Mouse (Mus musculus): ENCODE measurements around the gene Cped1. TPM values are rescaled to one million over a fixed set of nuclear protein-coding genes. Genes with fewer than 3 reads are reported as not detected.
"Not testable (repeated sequence)": the region's sequence is repeated elsewhere in the genome, so short reads cannot be mapped to it uniquely, and the experiment has no call there.

Gene Cped1
- total RNA-seq, 2 experiments from 2014 or later: 2.8 to 5.9 TPM

DNA sequence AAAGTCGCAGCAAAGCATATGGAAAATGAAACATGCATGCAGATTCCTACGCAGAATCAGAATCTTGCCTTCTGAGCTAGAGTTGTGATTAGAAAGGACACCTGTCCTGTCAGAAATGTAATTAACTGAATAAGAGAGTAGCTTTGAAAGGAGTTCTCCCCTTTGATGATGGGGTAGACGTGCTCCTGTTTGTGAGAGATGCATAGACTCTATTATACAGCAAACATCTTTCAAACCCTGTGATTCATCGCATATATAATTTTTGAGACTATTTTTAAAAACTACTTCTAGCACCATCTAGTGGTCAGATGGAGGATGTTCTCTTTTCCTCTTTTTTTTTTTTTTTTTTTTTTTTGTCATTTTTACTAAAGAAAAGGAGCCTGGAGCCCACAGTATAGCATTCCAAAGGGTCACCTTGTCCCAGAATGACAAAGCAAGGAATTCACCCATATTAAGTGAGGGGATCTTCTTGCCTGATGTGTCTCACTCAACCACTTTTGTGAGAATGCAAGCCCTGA is 85.7 kb downstream of the Cped1 start:
- no peak for DNase-seq
- intact Hi-C loops (cut with DNase I): no loop called here

DNA sequence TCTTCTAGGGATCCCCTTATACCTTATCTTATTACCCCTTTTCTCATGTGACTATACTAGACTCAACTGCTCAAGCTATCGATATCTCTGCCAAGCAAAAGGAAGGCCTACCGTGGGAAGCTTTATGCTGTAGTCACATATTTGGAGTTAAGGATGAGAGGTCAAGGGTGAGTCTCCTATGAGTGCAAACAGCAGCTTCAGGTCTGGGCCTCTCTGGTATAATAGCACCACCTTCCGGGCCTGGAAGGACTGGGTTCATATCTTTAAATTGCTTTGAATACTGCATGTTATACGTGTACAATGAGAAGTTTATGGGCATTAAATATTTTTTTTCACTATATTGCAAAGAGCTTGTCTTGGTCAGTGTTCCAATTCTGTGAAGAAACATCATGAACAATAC is 87.0 kb downstream of the Cped1 start:
- no peak for DNase-seq
- intact Hi-C loops (cut with DNase I): no loop called here

- no peak for DNase-seq
- intact Hi-C loops (cut with DNase I): no loop called here
These were observed 88.7 kb downstream of the Cped1 start for GRCm38 (mm10) chr6:22074232-22075083.

DNA sequence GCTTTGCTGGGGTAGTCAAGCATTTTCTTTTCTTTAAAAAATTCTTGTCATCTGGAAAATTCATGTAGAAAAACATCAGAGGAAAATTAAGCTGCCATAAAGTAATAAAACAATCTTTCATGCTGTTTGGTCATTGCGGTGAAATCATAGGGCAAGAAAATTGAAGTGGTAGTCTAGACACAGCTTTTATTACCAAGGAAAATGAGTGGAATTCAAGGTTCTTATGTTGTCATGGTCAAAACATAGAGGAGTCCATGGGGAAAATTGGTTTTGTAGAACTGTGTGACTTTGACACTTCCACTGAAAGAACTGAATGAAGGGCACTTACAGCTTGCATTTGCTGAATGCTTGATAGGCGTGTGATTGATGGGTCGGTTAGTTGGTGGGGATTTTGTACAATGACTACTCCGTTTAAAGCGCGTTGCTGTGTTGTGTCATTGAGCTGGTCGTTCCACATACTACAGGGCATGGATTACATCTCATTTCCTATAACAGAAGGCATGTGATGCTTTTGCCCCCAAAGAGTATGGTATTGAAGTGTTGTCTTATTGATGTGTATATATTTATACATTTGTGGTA is 93.1 kb downstream of the Cped1 start:
- intact Hi-C loops (cut with DNase I): no loop called here
- no peak for DNase-seq

DNA sequence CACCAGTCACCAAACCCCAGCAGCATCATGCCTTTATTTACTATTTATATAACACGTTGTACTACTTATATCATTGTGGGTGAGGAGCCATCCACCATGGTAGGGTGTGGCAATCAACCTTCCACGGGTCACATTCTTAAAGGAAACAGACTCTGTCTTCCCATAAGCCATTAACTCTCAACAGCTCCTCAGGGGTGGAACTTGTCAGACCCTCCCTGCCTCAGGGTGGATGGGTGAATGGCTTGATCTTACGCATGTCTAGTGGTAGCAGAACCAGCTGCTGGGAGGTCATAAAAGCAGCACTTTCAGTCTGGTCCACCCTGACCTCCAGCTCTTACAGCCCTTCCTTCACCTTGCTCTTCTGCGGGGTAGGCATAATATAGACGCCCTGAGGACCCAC is 100.3 kb downstream of the Cped1 start:
- intact Hi-C loops (cut with DNase I): no loop called here
- DNase-seq: no peak

DNA sequence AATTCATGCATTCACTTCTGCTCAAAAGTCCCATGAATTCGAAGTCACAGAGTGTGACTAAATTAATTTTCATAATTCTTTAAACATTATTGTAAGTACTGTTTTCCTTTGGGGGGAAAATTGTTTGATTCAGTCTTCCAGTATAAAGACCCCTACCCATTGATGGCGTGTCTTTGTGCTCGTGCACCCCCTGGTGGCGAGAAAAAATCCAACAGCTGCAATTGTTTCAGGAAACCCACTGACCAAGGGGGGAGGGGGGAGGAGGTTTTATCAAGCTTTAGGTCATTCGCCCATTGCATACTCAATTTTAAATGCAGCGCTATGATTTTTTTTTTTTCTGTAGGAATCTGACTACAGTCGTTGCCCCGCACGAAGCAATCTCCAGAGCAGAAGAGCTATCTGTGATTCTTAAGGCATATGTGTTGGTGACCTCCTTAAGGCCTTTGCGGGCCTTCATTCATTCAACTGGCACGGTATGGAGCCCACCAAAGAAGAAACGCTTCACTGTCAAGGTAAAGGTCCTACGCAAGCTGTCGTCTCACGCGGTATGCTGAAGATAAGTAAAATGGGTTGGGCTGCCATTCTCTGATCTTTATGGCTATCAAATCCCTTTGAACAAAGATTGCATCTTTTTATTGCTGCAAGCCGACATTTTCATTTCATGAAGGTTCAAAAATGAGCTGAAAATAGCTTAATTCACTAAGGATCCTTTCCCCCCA is 102.8 kb downstream of the Cped1 start:
- DNase-seq: peak; percentile 64
- intact Hi-C loops (cut with DNase I): no loop called here

GRCm38 (mm10) chr6:22091773-22092172 is 106.1 kb downstream of the Cped1 start:
- intact Hi-C loops (cut with DNase I): no loop called here

GRCm38 (mm10) chr6:22093792-22094191 is 108.1 kb downstream of the Cped1 start:
- intact Hi-C loops (cut with DNase I): no loop called here
- no peak for DNase-seq

More at GRCm38 (mm10) chr6:22091773-22092172, 106.1 kb downstream of the Cped1 start:
- no peak for DNase-seq

DNA sequence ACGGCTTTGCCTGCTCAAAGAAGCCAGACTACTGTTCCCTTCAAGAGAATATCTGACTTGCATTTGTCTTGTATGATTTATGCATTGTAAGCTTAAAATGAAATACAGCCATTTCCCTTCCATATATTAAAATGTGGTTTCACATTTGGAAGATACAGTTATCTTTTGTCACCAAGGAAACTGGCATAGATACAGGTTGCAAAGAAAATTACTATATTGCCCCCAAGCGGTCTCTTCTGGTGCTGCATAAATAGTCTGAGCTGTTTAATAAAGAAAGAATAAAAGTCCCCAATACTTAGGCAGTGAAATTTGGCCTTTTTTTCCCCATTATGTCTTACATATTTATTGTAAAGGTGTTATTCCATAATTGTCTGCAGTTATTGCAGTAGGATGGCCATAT is 112.0 kb downstream of the Cped1 start:
- peak; percentile 13 for DNase-seq
- intact Hi-C loops (cut with DNase I): no loop called here

- DNase-seq: no peak
- intact Hi-C loops (cut with DNase I): no loop called here
These were observed 114.1 kb downstream of the Cped1 start for GRCm38 (mm10) chr6:22099832-22100231.

- intact Hi-C loops (cut with DNase I): no loop called here
- DNase-seq: no peak
These were observed 116.2 kb downstream of the Cped1 start for GRCm38 (mm10) chr6:22101939-22102338.

- DNase-seq: no peak
- intact Hi-C loops (cut with DNase I): no loop called here
These were observed 117.0 kb downstream of the Cped1 start for GRCm38 (mm10) chr6:22102752-22103151.

GRCm38 (mm10) chr6:22103713-22104112 is 118.0 kb downstream of the Cped1 start:
- intact Hi-C loops (cut with DNase I): no loop called here
- no peak for DNase-seq

GRCm38 (mm10) chr6:22104211-22104610 is 118.5 kb downstream of the Cped1 start:
- DNase-seq: no peak
- intact Hi-C loops (cut with DNase I): no loop called here

DNA sequence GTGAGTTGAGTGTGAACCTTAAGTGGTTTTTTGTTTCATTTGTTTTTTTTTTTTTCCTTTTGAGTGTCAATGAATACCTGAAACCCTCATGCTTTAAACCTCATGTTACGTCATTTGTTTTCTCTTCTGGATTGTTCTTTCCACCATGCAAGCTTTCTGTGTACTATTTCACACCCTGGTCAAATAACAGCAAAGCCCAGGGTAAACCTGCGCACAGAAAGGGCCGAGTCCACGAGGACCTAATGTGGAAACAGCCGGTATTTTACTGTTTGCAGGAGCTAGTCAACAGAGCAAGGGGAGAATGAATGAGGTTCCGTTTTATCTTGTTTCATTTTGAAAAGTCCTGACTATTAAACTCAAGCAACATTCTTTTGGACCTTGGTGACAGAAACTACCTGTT is 128.4 kb downstream of the Cped1 start:
- no peak for DNase-seq

GRCm38 (mm10) chr6:22116679-22117078 is 131.0 kb downstream of the Cped1 start:
- intact Hi-C loops (cut with DNase I): no loop called here
- DNase-seq: no peak

More for the DNA sequence above, 128.4 kb downstream of the Cped1 start:
- intact Hi-C loops (cut with DNase I): no loop called here

- intact Hi-C loops (cut with DNase I): loop anchor here (5.0 to 10.0 kb wide), 3 partner anchors 163 to 860 kb away; partner anchors contain the start of gene Wnt16
- peak; percentile 31 for DNase-seq
These were observed 136.4 kb downstream of the Cped1 start for GRCm38 (mm10) chr6:22122080-22122479.

- intact Hi-C loops (cut with DNase I): loop anchor here (5.0 to 10.0 kb wide), 3 partner anchors 162 to 860 kb away; partner anchors contain the start of gene Wnt16
- no peak for DNase-seq
These were observed 137.0 kb downstream of the Cped1 start for GRCm38 (mm10) chr6:22122693-22123092.

- DNase-seq: no peak
- intact Hi-C loops (cut with DNase I): loop anchor here (5.0 to 10.0 kb wide), 3 partner anchors 161 to 859 kb away; partner anchors contain the start of gene Wnt16
These were observed 137.6 kb downstream of the Cped1 start for GRCm38 (mm10) chr6:22123332-22123731.

DNA sequence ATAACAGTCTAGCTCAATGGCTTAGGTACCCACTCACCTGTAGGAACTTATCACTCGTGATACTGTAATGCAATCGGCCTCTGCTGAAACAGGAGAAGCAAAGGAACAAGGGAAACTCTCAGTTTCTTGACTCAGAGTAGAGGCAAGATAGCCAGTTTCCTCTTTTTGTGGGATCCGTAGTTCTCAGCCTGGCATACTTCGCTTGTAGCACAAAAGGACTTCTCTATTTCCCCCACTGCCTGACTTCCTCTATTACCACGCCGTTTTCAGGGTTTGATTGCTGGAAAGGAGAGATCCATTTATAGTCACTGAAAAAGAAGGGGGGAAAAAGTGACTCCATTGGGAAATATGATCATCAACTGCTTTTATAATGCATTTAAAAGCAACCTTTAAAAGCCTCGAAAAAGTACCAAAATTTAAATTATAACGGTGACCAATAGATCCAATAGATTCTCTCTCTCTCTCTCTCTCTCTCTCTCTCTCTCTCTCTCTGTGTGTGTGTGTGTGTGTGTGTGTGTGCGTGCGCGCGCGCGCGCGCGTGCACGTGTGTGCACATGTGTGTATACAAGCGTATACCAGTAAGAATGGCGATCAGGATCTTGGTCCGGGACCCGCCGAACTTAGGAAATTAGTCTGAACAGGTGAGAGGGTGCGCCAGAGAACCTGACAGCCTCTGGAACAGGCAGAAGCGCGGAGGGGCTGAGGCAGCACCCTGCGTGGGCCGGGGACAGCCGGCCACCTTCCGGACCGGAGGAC is 139.0 kb downstream of the Cped1 start:
- intact Hi-C loops (cut with DNase I): loop anchor here (5.0 to 10.0 kb wide), 3 partner anchors 160 to 858 kb away; partner anchors contain the start of gene Wnt16
- not testable (repeated sequence) for DNase-seq
